Mouse (Mus musculus): ENCODE measurements around the gene Klhl13. TPM values are rescaled to one million over a fixed set of nuclear protein-coding genes. Genes with fewer than 3 reads are reported as not detected.

The Klhl13 gene
- polyA plus RNA-seq (2012; rRNA removed) = 3.0 and 3.2 TPM in 2 replicates

GRCm38 (mm10) chrX:23364514-23365381 is at the start of gene Klhl13:
Klhl13 (minus strand) TSS chrX:23365082.

